Mouse (Mus musculus) ES-E14 (cell line): Measurements from ENCODE around the gene Hoxa3. TPM values are rescaled to one million over a fixed set of nuclear protein-coding genes. Genes with fewer than 3 reads are reported as not detected.
A peak's percentile ranks its signal among the peaks of the same experiment; 100 is the strongest.

Experiments used
- DNase-seq: peaks from one replicate; pipeline ENCODE4 v3.0.0-alpha.2; 2013; ENCODE audit warnings: low read depth, low spot score
- H3K27ac ChIP-seq: 2 replicates; pipeline ENCODE4 v1.5.1; 2012; ENCODE audit warnings: low read depth, mild to moderate bottlenecking, low read length, moderate library complexity, mixed read lengths; ENCODE audit not compliant: poor library complexity, insufficient read depth, severe bottlenecking
- H3K36me3 ChIP-seq: 2 replicates; pipeline ENCODE4 v1.6.1; 2012; ENCODE audit warnings: mild to moderate bottlenecking, low read length, moderate library complexity, mixed read lengths; ENCODE audit not compliant: control insufficient read depth, poor library complexity, insufficient read depth, severe bottlenecking
- H3K4me1 ChIP-seq, 2 experiments: fragments of 150-350 bp in 1 of 2; sonication (generic) in 1 of 2; 2 replicates each; pipeline ENCODE4 v1.6.1; 2012; ENCODE audit warnings: low read length in 2 of 2, mild to moderate bottlenecking in 1 of 2, mixed read lengths in 1 of 2; ENCODE audit not compliant: control insufficient read depth in 2 of 2, insufficient read depth in 2 of 2, poor library complexity in 1 of 2
- H3K4me3 ChIP-seq, 2 experiments: fragments of 150-350 bp in 1 of 2; sonication (generic) in 1 of 2; 2 replicates each; pipeline ENCODE4 v1.5.1; 2012; ENCODE audit warnings: low read length in 2 of 2, low read depth in 1 of 2, mild to moderate bottlenecking in 1 of 2, mixed read lengths in 1 of 2; ENCODE audit not compliant: insufficient read depth in 1 of 2, poor library complexity in 1 of 2, severe bottlenecking in 1 of 2
- H3K9ac ChIP-seq: 2 replicates; pipeline ENCODE4 v1.6.1; 2012; ENCODE audit warnings: low read depth, mild to moderate bottlenecking, low read length, mixed read lengths; ENCODE audit not compliant: poor library complexity, insufficient read depth, severe bottlenecking
- H3K9me3 ChIP-seq: fragments of 150-350 bp; sonication (generic); 2 replicates; pipeline ENCODE4 v1.6.1; 2012; ENCODE audit warnings: low read depth, mild to moderate bottlenecking, low read length; ENCODE audit not compliant: control insufficient read depth, insufficient read depth
- CHD2 ChIP-seq: IDR thresholded peaks from 2 replicates; pipeline ENCODE4 v1.6.1; 2014; ENCODE audit warnings: mild to moderate bottlenecking, low read depth, low read length, inconsistent platforms
- HCFC1 ChIP-seq: IDR thresholded peaks from 2 replicates; pipeline ENCODE4 v1.6.1; 2012; ENCODE audit warnings: low read length, inconsistent platforms, borderline replicate concordance; ENCODE audit not compliant: insufficient read depth
- MAFK ChIP-seq: IDR thresholded peaks from 2 replicates; pipeline ENCODE4 v1.6.1; 2014; ENCODE audit warnings: mild to moderate bottlenecking, low read depth, low read length, inconsistent platforms; ENCODE audit not compliant: insufficient read depth
- ZC3H11A ChIP-seq: IDR thresholded peaks from 2 replicates; pipeline ENCODE4 v1.6.1; 2012; ENCODE audit warnings: low read depth, mild to moderate bottlenecking, inconsistent platforms, low read length, borderline replicate concordance
- ZNF384 ChIP-seq: IDR thresholded peaks from 2 replicates; pipeline ENCODE4 v1.6.1; 2012; ENCODE audit warnings: low read depth, low read length, inconsistent platforms
- in situ Hi-C, 2 experiments: fragments of 600-800 bp; cut with MboI; formaldehyde crosslinking; loops; one replicate each; pipeline ENCODE4 v1.15.1; 2025; ENCODE audit warnings: low sequenced_read_pairs in 2 of 2, inconsistent platforms in 1 of 2; ENCODE audit not compliant: unreplicated experiment in 2 of 2
- total RNA-seq: library from RNA; depleted of rRNA; stranded (reverse); fragments of 300-350 nt; gene quantifications from 2 replicates; pipeline ENCODE4 v1.2.3, GENCODE M21; 2012

Gene Hoxa3
- total RNA-seq, 1 experiment = 0.27 TPM

DNA sequence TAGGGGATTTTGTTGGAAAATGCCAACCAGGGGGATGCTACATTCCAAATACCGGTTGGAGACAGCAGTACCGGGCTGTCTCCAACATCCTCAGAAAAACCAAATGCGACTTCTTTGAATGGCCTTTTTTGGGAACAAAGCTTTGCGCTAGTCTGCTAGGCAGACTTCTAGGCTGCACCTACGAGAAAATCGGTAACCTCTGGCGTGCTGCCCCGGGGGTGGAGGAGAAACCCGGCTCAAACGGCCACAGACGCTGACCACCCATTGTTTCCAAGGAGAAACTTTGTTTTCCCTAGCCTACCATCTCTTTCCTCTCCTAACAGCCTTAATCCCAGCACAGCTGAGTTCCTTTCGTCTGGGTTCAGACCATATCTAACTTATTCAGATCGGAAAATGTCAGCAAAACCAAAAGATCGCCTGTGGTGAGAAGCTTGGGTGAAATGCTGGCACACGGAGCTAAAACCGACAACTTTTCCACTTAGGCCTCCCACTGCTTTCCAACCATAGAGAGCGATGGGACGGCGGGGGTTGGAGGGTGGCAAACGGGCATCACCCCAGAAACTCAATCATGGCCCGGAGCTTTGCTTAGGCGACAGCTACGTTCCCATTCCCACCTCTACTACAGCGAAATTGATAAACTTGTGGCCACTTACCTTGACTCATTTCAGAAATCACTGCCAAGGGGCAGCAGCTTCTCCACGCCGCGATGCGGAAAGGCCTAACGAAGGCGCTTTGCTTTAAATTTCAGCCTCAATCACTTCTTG is 26.7 kb upstream of the Hoxa3 start:
- in situ Hi-C loops = no loop called here
- no peaks in the 10 kb centered on the region for H3K36me3 ChIP-seq
- H3K9me3 ChIP-seq = no peaks in the 10 kb centered on the region
- no peak overlapping the region for H3K27ac ChIP-seq
- H3K9ac ChIP-seq = no peak overlapping the region
- peak overlapping the region in 1 of 2 experiments; percentile 30; a peak in 1 of 4 replicates for H3K4me3 ChIP-seq
- TF ChIP-seq ZNF384 (no peak), CHD2 (no peak), ZC3H11A (no peak), MAFK (no peak), HCFC1 (no peak)
- no peak for DNase-seq
- peaks cover 0 to 6% of the 10 kb centered on the region in 2 experiments; a peak in 2 of 4 replicates for H3K4me1 ChIP-seq

DNA sequence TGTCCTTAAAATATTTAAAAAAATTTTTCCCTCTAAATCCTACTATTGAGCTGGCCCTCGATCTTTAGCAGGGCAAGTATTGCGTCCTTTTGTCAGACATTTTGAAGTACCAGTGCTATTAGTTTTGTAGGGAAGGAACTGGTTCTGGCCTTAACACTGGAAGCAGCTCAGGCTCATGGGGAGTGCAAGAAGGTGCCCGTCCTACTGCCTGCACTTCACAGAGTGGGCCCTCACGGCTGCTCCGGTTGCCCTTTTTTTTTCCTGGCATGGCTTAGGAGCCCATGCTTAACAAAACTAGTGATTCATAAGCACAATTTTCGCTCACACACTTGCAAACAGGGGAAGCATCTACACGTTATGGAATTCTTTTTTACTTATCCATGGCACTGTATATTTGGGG is 25.8 kb upstream of the Hoxa3 start:
- Histone ChIP-seq H3K27ac (no peak overlapping the region), H3K4me1 (peaks cover 0 to 6% of the 10 kb centered on the region in 2 experiments; a peak in 2 of 4 replicates), H3K4me3 (no peak overlapping the region), H3K9me3 (no peaks in the 10 kb centered on the region), H3K36me3 (no peaks in the 10 kb centered on the region), H3K9ac (no peak overlapping the region)
- no peak for TF ChIP-seq ZNF384
- no peak for TF ChIP-seq HCFC1
- no peak for TF ChIP-seq MAFK
- no peak for TF ChIP-seq CHD2
- no peak for TF ChIP-seq ZC3H11A
- in situ Hi-C loops = no loop called here
- no peak for DNase-seq

DNA sequence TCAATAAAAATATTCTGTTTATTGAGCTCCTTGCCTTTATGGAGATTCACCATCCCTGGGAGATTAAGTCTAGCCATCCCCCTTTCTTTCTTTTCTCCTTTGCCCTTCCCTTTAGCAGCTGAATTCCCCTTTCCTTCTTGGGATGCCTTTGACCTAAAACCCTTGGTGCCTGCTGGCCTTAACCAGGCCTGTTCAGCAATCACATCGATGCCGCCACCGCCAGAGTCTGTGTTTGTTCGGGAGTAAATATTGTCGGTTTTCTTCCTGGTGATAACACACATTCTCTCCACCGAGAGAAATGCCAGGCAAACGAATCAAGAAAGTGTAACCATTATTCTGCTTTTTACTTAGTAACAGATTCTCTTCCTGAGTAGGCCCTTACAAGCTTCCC is 25.0 kb upstream of the Hoxa3 start:
- H3K9ac ChIP-seq = no peak overlapping the region

DNA sequence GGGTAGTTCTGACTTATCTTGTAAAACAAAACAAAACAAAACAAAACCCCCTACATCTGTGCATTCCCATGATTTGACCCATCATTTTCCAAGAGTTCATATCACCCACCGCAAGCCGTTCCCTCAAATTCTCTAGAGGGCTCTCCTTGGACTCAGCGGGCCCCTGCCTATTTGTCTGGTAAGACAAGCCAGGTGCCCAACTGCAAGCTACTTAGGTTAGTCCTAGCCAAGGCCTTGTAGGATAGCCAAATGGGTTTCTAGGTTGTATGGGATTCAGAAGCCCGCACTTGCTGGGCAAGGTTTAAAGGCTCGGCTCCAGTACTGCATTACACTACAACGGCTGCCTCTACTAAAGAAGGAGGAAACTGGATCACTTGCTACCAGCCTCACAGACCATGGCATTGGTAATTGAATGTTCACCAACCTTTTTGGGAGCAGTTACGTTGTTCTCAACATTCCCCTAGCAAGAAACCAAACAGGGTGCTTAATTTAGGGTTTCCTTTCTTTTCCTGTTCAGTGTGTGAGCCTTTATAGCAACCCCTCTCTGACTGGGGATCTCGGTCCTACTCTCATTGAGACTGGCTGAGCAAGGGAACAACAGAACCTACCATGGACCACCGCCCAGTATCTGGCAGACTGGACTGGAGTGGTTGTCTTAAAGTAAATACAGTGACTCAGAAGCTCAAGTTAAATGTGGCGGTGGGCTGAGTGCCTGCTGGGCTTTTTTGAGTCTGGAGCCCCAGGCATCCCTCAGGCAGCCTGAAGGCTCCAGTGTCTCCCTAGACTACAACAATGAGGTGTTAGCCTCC is 24.4 kb upstream of the Hoxa3 start:
- Histone ChIP-seq H3K4me1 (peaks cover 0 to 4% of the 10 kb centered on the region in 2 experiments; a peak in 1 of 4 replicates), H3K9me3 (no peaks in the 10 kb centered on the region), H3K9ac (no peak overlapping the region), H3K27ac (no peak overlapping the region), H3K36me3 (no peaks in the 10 kb centered on the region), H3K4me3 (no peak overlapping the region)
- TF ChIP-seq MAFK (no peak), ZNF384 (no peak), HCFC1 (no peak), ZC3H11A (no peak), CHD2 (no peak)
- in situ Hi-C loops = no loop called here
- DNase-seq = no peak

More for the DNA sequence above, 25.0 kb upstream of the Hoxa3 start:
- no peak for DNase-seq
- no peak overlapping the region for H3K4me3 ChIP-seq
- H3K36me3 ChIP-seq = no peaks in the 10 kb centered on the region
- no peak overlapping the region for H3K27ac ChIP-seq
- H3K9me3 ChIP-seq = no peaks in the 10 kb centered on the region
- no peak for TF ChIP-seq MAFK
- TF ChIP-seq HCFC1 = no peak
- TF ChIP-seq ZC3H11A = no peak
- TF ChIP-seq CHD2 = no peak
- no peak for TF ChIP-seq ZNF384
- in situ Hi-C loops = no loop called here
- H3K4me1 ChIP-seq = peaks cover 0 to 4% of the 10 kb centered on the region in 2 experiments; a peak in 1 of 4 replicates
